Mouse (Mus musculus): Measurements from ENCODE around the gene Rassf5. TPM values are rescaled to one million over a fixed set of nuclear protein-coding genes. Genes with fewer than 3 reads are reported as not detected.

Rassf5 gene
- polyA plus RNA-seq, 1 experiment from 2014 or later: 1.4 TPM

DNA sequence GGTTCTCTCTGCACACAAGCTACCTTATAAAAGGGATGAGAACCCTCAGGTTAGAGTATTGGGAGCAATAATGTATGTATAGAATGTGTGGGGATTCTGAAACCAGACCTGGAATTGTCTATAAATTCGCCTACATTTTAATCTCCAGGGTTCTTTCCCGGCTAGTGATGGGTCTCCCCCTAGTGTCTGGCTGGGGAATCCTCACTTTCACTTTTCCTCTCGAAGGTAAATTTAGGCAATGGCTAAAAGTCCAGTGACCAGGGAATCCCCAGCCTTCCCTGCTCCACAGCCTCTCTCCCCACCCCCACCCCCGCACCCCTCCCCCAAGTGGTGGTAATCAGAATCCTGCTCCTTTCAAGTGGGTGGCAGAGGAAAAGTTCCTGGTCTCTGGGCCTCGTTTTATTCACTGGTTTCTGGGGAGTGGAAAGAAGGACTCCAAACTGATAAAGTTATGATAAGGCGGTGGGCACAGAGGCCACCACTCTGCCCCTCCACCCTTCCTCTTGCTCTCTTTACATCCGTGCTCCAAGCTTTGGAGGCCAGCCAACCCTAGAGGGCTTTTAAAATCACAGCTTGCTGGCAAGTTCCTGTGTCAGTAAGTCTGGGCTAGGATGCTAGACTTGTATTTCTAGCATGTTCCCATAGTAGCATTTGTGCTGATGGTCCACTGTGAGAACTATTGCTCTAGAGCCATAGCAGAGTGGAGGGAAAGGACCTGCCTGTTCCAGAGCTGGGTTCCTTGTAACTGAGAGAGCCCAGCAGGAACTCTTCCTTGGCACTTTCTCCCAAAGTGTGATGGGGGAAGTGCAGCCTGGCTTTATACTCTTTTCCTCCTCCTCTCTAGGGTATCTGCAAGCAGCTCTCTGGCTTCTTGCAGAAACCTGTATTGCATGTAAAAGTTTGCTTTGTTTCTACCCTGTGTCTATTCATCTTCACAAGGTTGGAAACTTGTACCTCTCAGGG, 1.7 kb upstream of the Rassf5 start:
- peaks cover 64% of the 10 kb centered on the region for H3K27me3 ChIP-seq
- no peaks in the 10 kb centered on the region for H3K9me3 ChIP-seq
- no peak overlapping the region for H3K4me2 ChIP-seq (replicated peaks)
- peaks cover 15% of the 10 kb centered on the region for H3K4me1 ChIP-seq
- H3K4me3 ChIP-seq: no peak overlapping the region
- 12% methylated on average over 7 of the region's 7 CpGs for WGBS
- ATAC-seq (ENCODE audit: low FRiP score, low read depth): 0 out of 2 replicates have a peak, but pooled peaks have one; percentile 3
- H3K36me3 ChIP-seq: no peaks in the 10 kb centered on the region
- no peak overlapping the region for H3K27ac ChIP-seq (replicated peaks)
- H3K9ac ChIP-seq (replicated peaks): no peak overlapping the region; the same call in 1 of the 2 replicates

DNA sequence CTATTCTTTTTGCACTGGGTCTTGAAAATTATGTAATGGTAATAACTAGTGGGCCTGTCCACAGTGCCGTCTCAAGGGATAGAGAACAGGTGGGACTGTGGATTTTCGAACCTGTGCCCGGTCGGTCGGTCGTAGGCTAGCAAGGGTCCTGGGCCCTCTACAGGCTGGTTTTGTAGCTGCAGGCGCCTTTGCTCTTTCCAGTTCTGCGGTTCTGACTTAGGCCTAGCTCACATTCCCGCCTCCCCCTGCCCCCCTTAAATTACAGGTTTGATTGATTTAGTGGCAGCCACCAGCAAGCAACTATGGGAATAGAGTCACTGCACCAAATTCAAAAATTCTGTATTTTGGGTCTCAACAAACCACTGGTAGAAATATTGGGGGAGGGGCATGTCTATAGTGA, 868 bp upstream of the Rassf5 start:
- WGBS: 10% methylated on average over 9 of the region's 9 CpGs
- ATAC-seq (ENCODE audit: low FRiP score, low read depth): peak; percentile 51
- no peak overlapping the region for H3K27ac ChIP-seq (replicated peaks)
- peaks cover 15% of the 10 kb centered on the region for H3K4me1 ChIP-seq
- no peaks in the 10 kb centered on the region for H3K9me3 ChIP-seq
- H3K4me2 ChIP-seq (replicated peaks): peak overlapping the region; percentile 95
- peak overlapping the region; percentile 63; the same call in 1 of the 2 replicates for H3K4me3 ChIP-seq
- H3K9ac ChIP-seq (replicated peaks): no peak overlapping the region
- H3K27me3 ChIP-seq: peaks cover 70% of the 10 kb centered on the region
- H3K36me3 ChIP-seq: no peaks in the 10 kb centered on the region

GRCm38 (mm10) chr1:131244536-131245088, 446 bp downstream of the Rassf5 start:
- Histone ChIP-seq H3K4me2 (replicated peaks) (peak overlapping the region; percentile 95), H3K4me1 (peaks cover 23% of the 10 kb centered on the region), H3K27ac (replicated peaks) (no peak overlapping the region), H3K36me3 (no peaks in the 10 kb centered on the region), H3K4me3 (peak overlapping the region; percentile 63), H3K9ac (replicated peaks) (peak overlapping the region; percentile 69), H3K9me3 (no peaks in the 10 kb centered on the region), H3K27me3 (peaks cover 73% of the 10 kb centered on the region)
- peak; percentile 31; the same call in 1 of the 2 replicates for ATAC-seq (ENCODE audit: low FRiP score, low read depth)
- WGBS: under 1% methylated on average over 57 of the region's 57 CpGs

- no peaks in the 10 kb centered on the region for H3K9me3 ChIP-seq
- no peaks in the 10 kb centered on the region for H3K36me3 ChIP-seq
- H3K4me2 ChIP-seq (replicated peaks): no peak overlapping the region
- H3K27ac ChIP-seq (replicated peaks): no peak overlapping the region
- no peak overlapping the region for H3K9ac ChIP-seq (replicated peaks)
- WGBS: 61% methylated on average over 6 of the region's 6 CpGs
- no peak for ATAC-seq (ENCODE audit: low FRiP score, low read depth)
- H3K4me1 ChIP-seq: peaks cover 23% of the 10 kb centered on the region
- H3K27me3 ChIP-seq: peaks cover 67% of the 10 kb centered on the region
- no peak overlapping the region for H3K4me3 ChIP-seq
These were observed 2.1 kb downstream of the Rassf5 start for GRCm38 (mm10) chr1:131242956-131243355.

DNA sequence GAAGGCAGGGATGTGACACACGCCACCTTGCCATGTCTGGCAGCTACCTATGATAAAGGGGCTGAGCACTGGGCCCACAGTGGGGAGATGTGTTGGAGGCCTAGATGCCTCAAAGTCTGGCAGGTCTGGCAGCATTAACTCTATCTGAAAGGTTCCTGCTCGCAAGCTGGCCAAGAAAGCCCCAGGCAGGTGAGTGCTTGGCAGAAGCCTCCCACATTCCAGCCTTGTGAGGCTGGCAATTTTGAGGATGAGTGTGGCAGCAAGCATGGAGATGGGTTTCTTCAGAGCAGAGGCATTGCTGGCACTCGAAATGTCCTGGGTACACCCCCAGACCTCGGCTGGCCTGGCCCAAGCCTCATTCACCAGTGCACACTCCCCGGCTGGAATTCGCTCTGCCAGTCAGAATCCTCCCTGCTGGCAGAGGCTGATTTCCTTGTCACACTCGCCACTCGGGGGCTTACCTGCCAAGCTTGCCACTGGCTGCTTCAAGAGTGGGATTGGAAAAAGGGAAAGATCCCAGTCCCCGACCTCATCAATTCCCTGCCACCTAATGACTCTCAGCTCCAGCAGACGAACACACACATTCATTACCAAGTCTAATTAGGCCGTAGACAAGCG, 5.4 kb downstream of the Rassf5 start:
- Histone ChIP-seq H3K4me1 (peaks cover 11% of the 10 kb centered on the region), H3K9me3 (no peaks in the 10 kb centered on the region), H3K27me3 (peaks cover 41% of the 10 kb centered on the region), H3K9ac (replicated peaks) (no peak overlapping the region), H3K4me2 (replicated peaks) (no peak overlapping the region), H3K4me3 (no peak overlapping the region), H3K27ac (replicated peaks) (no peak overlapping the region), H3K36me3 (no peaks in the 10 kb centered on the region)
- ATAC-seq (ENCODE audit: low FRiP score, low read depth): no peak
- WGBS: 56% methylated on average over 12 of the region's 12 CpGs

GRCm38 (mm10) chr1:131238931-131239381, 6.1 kb downstream of the Rassf5 start:
- ATAC-seq (ENCODE audit: low FRiP score, low read depth): no peak
- WGBS: 73% methylated on average over 8 of the region's 8 CpGs
- Histone ChIP-seq H3K4me2 (replicated peaks) (no peak overlapping the region), H3K4me1 (peaks cover 8% of the 10 kb centered on the region), H3K4me3 (no peak overlapping the region), H3K9me3 (no peaks in the 10 kb centered on the region), H3K9ac (replicated peaks) (no peak overlapping the region), H3K27ac (replicated peaks) (no peak overlapping the region), H3K27me3 (peaks cover 34% of the 10 kb centered on the region), H3K36me3 (no peaks in the 10 kb centered on the region)

DNA sequence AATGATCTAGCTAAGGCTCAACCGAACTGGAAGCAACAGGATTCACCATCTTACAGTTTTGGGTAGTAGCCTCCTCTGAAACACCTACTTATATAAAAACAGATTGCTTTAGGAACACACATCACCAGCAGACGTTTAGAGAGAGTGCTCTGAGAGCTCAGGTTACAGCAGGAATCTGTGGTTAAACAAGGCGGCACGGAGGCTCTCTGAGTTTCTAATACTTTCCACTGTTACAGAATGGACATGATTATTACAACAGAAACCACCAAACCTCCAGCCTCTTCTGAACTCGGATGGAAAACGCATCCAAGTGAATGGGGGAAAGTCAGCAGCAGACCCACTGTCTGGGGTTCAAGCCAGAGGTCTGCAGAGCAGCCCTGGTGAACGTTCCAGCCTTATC, 9.0 kb downstream of the Rassf5 start:
- Histone ChIP-seq H3K36me3 (no peaks in the 10 kb centered on the region), H3K4me3 (no peak overlapping the region), H3K4me1 (peaks cover 8% of the 10 kb centered on the region), H3K9ac (replicated peaks) (no peak overlapping the region), H3K4me2 (replicated peaks) (no peak overlapping the region), H3K27me3 (peaks cover 7% of the 10 kb centered on the region), H3K9me3 (no peaks in the 10 kb centered on the region), H3K27ac (replicated peaks) (no peak overlapping the region)
- 69% methylated on average over 7 of the region's 7 CpGs for WGBS
- ATAC-seq (ENCODE audit: low FRiP score, low read depth): no peak

- H3K9me3 ChIP-seq: no peaks in the 10 kb centered on the region
- ATAC-seq (ENCODE audit: low FRiP score, low read depth): no peak
- no peak overlapping the region for H3K27ac ChIP-seq (replicated peaks)
- H3K4me2 ChIP-seq (replicated peaks): no peak overlapping the region
- H3K4me1 ChIP-seq: no peaks in the 10 kb centered on the region
- no peak overlapping the region for H3K4me3 ChIP-seq
- 68% methylated on average over 12 of the region's 12 CpGs for WGBS
- 0 out of 2 replicates have a peak, but pooled peaks cover 3% of the 10 kb centered on the region for H3K27me3 ChIP-seq
- H3K36me3 ChIP-seq: no peaks in the 10 kb centered on the region
- no peak overlapping the region for H3K9ac ChIP-seq (replicated peaks)
These were observed 11.5 kb downstream of the Rassf5 start for GRCm38 (mm10) chr1:131233527-131233926.

- H3K4me1 ChIP-seq: no peaks in the 10 kb centered on the region
- H3K4me2 ChIP-seq (replicated peaks): no peak overlapping the region
- H3K9me3 ChIP-seq: no peaks in the 10 kb centered on the region
- whole genome bisulfite sequencing: 89% methylated on average over 5 of the region's 5 CpGs
- H3K36me3 ChIP-seq: no peaks in the 10 kb centered on the region
- H3K9ac ChIP-seq (replicated peaks): no peak overlapping the region
- H3K27me3 ChIP-seq: no peaks in the 10 kb centered on the region
- ATAC-seq (ENCODE audit: low FRiP score, low read depth): no peak
- no peak overlapping the region for H3K4me3 ChIP-seq
- no peak overlapping the region for H3K27ac ChIP-seq (replicated peaks)
These were observed 16.4 kb downstream of the Rassf5 start for GRCm38 (mm10) chr1:131228659-131229058.

DNA sequence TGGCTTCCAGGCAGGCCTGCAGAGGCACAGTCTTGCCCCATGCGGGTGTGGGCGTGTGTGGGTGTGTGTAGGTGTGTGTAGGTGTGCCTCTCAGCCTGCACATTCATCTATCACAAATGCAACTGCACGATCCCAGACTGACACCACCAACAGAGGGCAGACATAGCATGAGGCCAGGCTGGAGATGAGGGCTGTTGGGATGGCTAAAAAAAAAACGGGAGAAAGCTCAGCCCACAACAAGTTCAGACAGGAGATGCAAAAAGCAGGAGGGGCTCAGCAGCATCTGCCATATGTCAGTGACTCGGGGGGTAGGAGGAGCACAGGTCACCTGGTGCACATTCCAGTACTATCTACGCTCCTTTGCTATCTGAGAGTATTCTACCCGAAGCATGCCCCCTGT, 16.8 kb downstream of the Rassf5 start:
- H3K4me3 ChIP-seq: no peak overlapping the region
- 82% methylated on average over 7 of the region's 7 CpGs for WGBS
- no peak for ATAC-seq (ENCODE audit: low FRiP score, low read depth)

GRCm38 (mm10) chr1:131224848-131225471, 20.1 kb downstream of the Rassf5 start:
- Histone ChIP-seq H3K9me3 (no peaks in the 10 kb centered on the region), H3K27ac (replicated peaks) (no peak overlapping the region), H3K4me1 (no peaks in the 10 kb centered on the region), H3K4me3 (no peak overlapping the region), H3K27me3 (no peaks in the 10 kb centered on the region), H3K36me3 (no peaks in the 10 kb centered on the region), H3K4me2 (replicated peaks) (no peak overlapping the region), H3K9ac (replicated peaks) (no peak overlapping the region)
- 51% methylated on average over 12 of the region's 12 CpGs for WGBS
- ATAC-seq (ENCODE audit: low FRiP score, low read depth): no peak

More for the DNA sequence above, 16.8 kb downstream of the Rassf5 start:
- H3K9me3 ChIP-seq: no peaks in the 10 kb centered on the region
- no peaks in the 10 kb centered on the region for H3K4me1 ChIP-seq
- no peak overlapping the region for H3K4me2 ChIP-seq (replicated peaks)
- H3K27me3 ChIP-seq: no peaks in the 10 kb centered on the region
- H3K36me3 ChIP-seq: no peaks in the 10 kb centered on the region
- H3K9ac ChIP-seq (replicated peaks): no peak overlapping the region
- H3K27ac ChIP-seq (replicated peaks): no peak overlapping the region
